Mouse (Mus musculus) cerebellum, adult 2 months (tissue): ENCODE measurements around the gene Trarg1. TPM values are rescaled to one million over a fixed set of nuclear protein-coding genes. Genes with fewer than 3 reads are reported as not detected.

Source experiments
- DNase-seq, 2 experiments: peaks; one replicate each; pipeline ENCODE4 v3.0.0; 2021
- H3K27ac ChIP-seq: fragments of 200-500 bp; 2 replicates; pipeline ENCODE4 v1.5.1; 2012; ENCODE audit warnings: low read length, control low read depth, inconsistent platforms; ENCODE audit not compliant: insufficient read depth
- H3K27me3 ChIP-seq: fragments of 200-500 bp; 2 replicates; pipeline ENCODE4 v1.6.1; 2012; ENCODE audit warnings: inconsistent platforms, mild to moderate bottlenecking, low read length, moderate library complexity; ENCODE audit not compliant: control insufficient read depth, insufficient read depth
- H3K4me1 ChIP-seq: fragments of 200-500 bp; 2 replicates; pipeline ENCODE4 v1.6.1; 2011; ENCODE audit warnings: low read length; ENCODE audit not compliant: control insufficient read depth, insufficient read depth
- H3K4me3 ChIP-seq: fragments of 200-500 bp; replicated peaks from 2 replicates; pipeline ENCODE3; 2011; ENCODE audit warnings: mild to moderate bottlenecking, low read depth, low read length, control low read depth; ENCODE audit not compliant: insufficient read depth
- CTCF ChIP-seq: fragments of 200-500 bp; IDR thresholded peaks from 2 replicates; pipeline ENCODE4 v1.5.1; 2011; ENCODE audit warnings: low read depth, mild to moderate bottlenecking, control low read depth, low read length, moderate library complexity, borderline replicate concordance; ENCODE audit not compliant: insufficient read depth
- POLR2A ChIP-seq: fragments of 200-500 bp; IDR thresholded peaks from 2 replicates; pipeline ENCODE4 v1.6.1; 2011; ENCODE audit warnings: low read length, control low read depth, borderline replicate concordance; ENCODE audit not compliant: insufficient read depth
- WGBS: fragments of 180-500 bp; shearing (Covaris S2); methylation state at CpG from one replicate; pipeline ENCODE4 v1.1.7; 2018; 5-methylcytosine and 5-hydroxymethylcytosine counted together
- polyA plus RNA-seq: library from polyadenylated mRNA; depleted of rRNA; stranded (reverse); fragments of >200 nt; gene quantifications from 2 replicates; pipeline ENCODE4 v1.2.3, GENCODE M21; 2012

The Trarg1 gene
- polyA plus RNA-seq, 1 experiment, result 0.21 TPM

DNA sequence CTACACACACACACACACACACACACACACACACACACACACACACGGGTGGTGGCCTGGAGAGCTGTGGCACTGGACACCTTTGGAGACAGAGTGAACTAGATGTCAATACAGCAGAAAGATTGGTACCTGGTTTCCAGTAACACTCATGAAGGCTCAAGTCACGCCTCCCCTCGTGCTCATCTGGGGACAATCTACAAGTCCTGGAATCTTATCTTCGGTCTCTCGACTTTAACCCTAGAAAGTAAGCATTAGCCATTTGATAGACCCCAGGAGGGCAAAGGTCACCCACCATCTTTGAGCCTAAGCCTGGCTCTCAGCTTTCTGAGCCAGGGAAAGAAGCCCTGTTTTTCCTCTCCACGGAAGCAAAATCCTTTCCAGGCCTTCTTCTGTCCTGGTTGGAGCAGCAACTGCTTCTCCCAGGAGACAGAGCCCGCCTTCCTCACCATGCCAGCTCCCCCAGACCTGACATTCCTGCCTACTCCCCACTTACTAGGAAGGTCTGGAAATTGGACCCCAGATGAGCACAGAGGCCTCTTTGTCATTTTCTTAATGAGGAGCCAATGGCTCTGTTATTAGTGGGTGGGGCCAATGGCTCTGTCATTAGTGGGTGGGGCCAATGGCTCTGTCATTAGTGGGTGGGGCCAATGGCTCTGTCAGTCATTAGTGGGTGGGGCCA lies 17.7 kb upstream of the Trarg1 start:
- H3K27ac ChIP-seq, result no peak overlapping the region
- H3K4me3 ChIP-seq, result no peak overlapping the region
- TF ChIP-seq CTCF, result no peak
- TF ChIP-seq POLR2A, result no peak
- 90% methylated on average over 7 of the region's 7 CpGs for WGBS
- H3K4me1 ChIP-seq, result peaks cover 7% of the 10 kb centered on the region
- no peaks in the 10 kb centered on the region for H3K27me3 ChIP-seq
- no peak for DNase-seq

DNA sequence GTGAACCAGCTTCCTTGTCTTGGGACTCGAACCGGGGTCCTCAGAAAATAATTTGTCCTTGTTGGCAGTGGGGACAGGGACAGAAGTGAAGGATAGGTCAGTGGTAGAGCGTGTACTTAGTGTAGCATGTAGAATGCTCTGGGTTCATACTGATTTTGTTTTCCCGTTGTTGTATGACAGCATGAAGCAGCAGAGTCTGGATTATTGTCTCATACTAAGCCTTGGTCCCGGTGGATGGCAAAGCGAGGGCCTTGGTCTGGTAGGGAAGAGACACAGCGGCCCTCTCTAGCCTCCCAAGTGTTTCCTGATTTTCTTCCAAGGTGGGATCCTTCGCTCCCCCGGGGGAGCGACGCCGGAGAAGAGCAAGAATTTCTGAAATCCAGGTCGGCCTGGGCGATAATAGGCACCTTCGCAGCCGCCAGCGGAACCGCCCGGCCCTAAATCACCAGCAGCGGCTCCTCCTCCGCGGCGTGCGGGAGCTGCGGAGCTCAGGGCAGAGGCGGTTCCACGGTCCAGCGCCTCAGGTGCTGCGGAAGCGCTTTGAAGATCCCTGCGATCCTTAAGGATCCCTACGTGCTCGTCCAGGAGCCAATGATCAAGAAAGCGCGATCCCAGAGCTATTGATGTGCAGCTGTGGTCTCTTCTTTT lies 13.5 kb upstream of the Trarg1 start:
- H3K27ac ChIP-seq, result no peak overlapping the region
- no peaks in the 10 kb centered on the region for H3K27me3 ChIP-seq
- 12% methylated on average over 35 of the region's 35 CpGs for WGBS
- H3K4me1 ChIP-seq, result peaks cover 6% of the 10 kb centered on the region; the same call in 1 of the 2 replicates
- DNase-seq, result peak; percentile 50 to 67
- TF ChIP-seq POLR2A (peak; percentile 30; the same call in 1 of the 2 replicates), CTCF (no peak)
- H3K4me3 ChIP-seq, result peak overlapping the region; percentile 77

DNA sequence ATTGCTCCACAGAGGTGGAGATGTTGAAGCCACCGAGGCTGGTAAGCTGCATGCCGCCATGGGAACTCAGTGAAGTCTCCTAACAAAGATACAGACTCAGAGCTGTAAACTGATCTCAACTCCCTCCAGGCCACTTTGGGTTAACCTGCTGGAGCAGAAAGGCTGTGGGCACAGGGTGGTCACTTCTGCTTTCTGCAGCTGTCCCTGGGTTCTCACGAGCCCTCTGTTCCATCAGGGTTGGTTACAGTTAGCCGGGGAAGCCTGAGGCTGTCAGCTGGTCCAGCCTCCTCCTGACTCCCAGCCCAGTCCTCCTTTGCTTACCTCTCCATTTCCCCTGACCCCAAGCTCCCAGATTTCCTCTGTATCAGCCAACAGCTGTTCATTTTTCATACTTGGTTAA lies 11.8 kb upstream of the Trarg1 start:
- H3K4me3 ChIP-seq, result no peak overlapping the region
- no peak for TF ChIP-seq CTCF
- TF ChIP-seq POLR2A, result no peak
- no peaks in the 10 kb centered on the region for H3K27me3 ChIP-seq
- WGBS, result 79% methylated on average over 4 of the region's 4 CpGs
- DNase-seq, result no peak
- H3K4me1 ChIP-seq, result peaks cover 21% of the 10 kb centered on the region
- H3K27ac ChIP-seq, result no peak overlapping the region

DNA sequence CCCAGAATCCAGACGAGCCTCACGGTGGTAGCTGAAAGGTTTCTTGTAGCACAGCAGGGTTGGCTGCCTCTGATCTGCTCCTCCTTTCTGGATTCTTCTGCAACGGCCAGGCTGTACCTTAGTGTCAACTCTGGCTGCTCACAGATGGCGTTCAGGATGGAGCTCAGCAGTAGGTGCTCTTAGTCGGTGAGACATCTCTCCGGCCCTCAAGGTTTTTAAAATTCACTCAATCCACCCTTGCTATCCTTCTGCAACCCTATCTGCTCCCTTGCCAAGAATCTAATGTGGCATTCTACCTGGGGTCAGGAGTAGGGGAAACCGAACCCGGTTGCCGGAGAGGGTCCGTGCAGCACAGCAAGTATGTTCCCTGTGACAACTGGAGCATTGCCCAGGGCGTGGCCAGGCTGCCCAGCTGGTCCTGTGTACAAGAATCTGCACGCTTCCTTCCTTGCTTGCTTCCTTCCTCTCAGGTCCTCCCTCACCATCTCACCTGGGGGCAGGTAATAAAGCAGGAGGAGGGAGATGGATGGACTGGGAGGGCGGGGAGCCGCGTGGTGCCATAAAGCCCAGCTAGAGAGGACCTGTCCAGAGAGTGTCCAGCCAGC lies 7.6 kb upstream of the Trarg1 start, which contains the start of gene Bhlha9:
Bhlha9 (plus strand) TSS at position 600 of the 605 bp plus-strand sequence.
- Histone ChIP-seq H3K27me3 (no peaks in the 10 kb centered on the region), H3K27ac (peak within 1 kb of the TSS; percentile 67), H3K4me3 (peak within 1 kb of the TSS; percentile 12), H3K4me1 (peaks cover 33% of the 10 kb centered on the region)
- WGBS, result 11% methylated on average over 15 of the region's 15 CpGs
- TF ChIP-seq CTCF (no peak), POLR2A (0 out of 2 replicates have a peak, but pooled peaks have one; percentile 4)
- DNase-seq, result peak; percentile 79 to 81

DNA sequence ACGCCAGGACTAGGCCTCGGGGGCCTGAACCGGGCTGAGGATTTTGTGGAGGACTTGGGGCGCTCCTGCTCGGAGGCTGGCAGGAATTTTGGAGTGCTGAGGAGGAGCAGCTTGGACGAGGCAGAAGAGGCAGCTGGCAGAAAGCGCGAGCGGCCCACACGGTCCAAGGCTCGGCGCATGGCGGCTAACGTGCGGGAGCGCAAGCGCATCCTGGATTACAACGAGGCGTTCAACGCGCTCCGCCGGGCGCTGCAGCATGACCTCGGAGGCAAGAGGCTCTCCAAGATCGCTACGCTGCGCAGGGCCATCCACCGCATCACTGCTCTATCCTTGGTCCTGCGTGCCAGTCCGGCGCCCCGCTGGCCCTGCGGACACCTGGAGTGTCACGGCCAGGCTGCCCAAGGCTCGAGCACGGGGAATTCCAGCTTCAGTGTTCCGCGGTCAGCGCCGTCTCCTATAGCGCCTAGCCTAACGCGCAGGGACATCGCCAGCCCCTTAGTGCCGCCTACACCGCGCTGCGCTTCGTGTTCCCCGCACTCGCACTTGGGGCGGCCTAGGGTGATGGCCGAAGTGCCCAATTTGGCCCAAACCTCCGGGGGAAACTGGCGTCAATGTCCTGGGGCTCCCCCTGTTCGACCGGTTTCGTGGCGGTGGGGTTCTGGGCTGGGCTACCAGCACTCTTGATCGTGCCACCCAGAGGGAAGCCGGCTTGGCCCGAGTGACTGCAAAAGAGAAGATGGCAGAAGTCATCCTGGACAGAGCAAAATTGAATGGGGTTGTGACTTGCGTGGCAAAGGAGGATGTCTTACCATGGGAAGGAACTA lies 6.8 kb upstream of the Trarg1 start:
- TF ChIP-seq CTCF (no peak), POLR2A (no peak)
- 6% methylated on average over 64 of the region's 64 CpGs for WGBS
- peak overlapping the region; percentile 12 for H3K4me3 ChIP-seq
- peak; percentile 63 to 75 for DNase-seq
- peak overlapping the region; percentile 67 for H3K27ac ChIP-seq
- H3K27me3 ChIP-seq, result no peaks in the 10 kb centered on the region
- peaks cover 33% of the 10 kb centered on the region for H3K4me1 ChIP-seq

DNA sequence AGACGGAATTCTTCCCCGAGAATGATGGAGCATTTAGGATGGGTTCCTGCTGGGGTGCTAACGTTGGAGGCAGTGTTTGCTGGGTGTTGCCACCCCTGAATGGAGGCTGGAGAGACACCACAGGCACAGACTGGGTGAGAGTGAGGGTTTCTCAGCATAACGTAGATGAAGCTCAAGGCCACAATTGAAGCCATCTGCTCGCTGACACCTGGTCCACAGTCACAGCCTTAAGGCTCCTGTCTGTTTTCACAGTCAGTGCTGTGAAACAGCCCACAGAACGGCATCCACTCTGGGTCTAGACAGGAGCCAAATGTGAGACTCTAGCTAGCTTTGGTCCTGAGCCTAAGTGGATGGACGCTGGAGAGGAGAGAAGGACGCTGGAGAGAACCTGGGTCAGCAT lies 5.4 kb upstream of the Trarg1 start:
- TF ChIP-seq POLR2A, result no peak
- H3K27me3 ChIP-seq, result no peaks in the 10 kb centered on the region
- no peak overlapping the region for H3K4me3 ChIP-seq
- H3K27ac ChIP-seq, result no peak overlapping the region
- H3K4me1 ChIP-seq, result peaks cover 33% of the 10 kb centered on the region
- 34% methylated on average over 8 of the region's 8 CpGs for WGBS
- peak; percentile 27 to 39 for DNase-seq

DNA sequence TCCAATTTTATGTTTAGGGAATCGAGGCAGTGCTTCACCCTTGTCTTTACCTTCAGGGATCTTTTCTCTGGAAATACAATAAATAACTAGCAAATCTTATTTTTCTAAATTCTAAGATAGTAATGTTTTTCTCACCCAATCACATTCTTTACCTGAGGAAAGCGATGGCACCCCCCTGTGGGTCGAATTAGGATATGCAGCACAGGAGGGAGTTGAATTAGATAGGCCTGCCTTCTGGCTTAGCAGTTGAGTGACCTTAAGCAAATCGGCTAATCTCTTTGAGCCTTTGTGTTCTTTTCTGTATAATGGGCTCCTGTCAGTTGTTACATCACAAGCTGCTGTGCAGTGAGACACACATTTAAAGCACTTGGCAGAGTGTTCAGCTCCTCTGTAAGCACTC lies 4.9 kb upstream of the Trarg1 start:
- Histone ChIP-seq H3K4me3 (no peak overlapping the region), H3K27me3 (no peaks in the 10 kb centered on the region), H3K27ac (no peak overlapping the region), H3K4me1 (peaks cover 33% of the 10 kb centered on the region)
- DNase-seq, result no peak
- 51% methylated on average over 4 of the region's 4 CpGs for WGBS
- no peak for TF ChIP-seq CTCF
- TF ChIP-seq POLR2A, result no peak
